Mouse (Mus musculus) embryo, embryonic 11.5 days (tissue): ENCODE data around the gene Pabpc4.

Source experiments
- DNase-seq: peaks from one replicate; pipeline ENCODE4 v3.0.0-alpha.2; 2012; ENCODE audit warnings: low read depth, low spot score

The Pabpc4 gene

DNA sequence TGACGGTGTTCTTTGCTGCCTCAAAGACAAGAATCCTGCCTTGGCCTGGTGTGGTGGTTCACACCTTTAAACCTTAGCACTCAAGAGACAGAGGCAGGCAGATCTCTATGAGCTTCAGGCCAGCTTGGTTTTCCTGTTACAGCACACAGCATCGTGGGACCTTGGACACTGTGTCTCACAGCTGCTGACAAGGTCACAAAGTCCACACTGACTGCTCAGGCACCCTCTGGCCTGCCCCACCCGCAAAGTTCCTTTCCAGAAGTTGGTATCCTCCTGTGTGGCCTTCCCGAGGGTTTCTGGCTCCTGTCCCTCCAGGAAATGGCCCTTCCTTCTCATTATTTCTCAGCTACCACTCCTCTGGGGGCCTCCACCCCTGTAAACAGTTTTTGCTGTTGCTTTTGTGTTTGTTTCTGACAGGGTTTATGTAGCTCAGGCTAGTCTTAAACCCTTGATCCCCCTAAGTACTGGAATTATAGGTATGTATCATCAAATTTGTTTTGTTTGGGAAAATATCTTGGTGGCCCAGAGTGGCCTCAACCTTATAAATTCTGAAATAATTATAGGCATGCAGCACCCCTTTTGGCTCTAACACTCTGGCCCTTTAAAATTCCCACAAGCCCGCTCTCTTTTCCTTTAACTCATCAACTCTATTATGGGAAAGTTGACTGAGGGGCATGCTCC is at the start of gene Pabpc4:
Gene Pabpc4 (plus strand): TSS at position 631 of the 681 bp plus-strand sequence.
- DNase-seq = no peak

DNA sequence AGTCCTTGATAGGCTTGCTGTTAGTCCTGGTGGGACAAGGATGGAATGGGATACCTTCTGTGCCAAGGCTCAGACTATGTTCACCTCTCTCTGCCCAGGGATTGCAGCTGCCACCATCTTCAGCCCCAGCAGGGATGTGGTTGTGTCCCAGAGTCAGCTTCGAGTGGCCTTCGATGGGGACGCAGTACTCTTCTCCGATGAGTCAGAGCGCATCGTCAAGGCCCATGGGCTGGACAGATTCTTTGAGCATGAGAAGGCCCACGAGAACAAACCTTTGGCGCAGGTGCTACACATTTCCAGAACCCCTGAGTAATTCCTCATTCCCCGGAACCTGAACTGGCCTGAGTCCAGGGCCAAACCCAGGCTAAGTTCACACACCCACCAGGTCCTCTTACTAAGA is 48.2 kb upstream of the Pabpc4 start:
- no peak for DNase-seq

DNA sequence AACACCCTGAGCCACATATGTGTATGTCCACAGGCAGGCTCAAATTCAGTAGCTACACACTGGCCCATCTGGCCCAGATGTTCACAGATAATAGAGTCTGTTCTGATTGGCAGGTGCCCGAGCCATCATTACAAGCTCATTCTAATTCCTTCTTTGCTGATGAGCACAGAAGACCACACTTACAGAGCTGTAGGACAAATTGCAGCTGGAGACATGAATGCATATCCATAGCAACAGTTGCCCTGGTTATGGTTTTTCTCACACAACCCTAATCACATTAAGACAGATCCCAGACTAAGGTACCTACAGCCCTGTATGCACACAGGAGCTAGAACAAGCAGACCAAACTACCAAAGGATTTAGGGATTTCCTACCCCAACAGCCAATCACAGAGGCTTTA is 46.8 kb upstream of the Pabpc4 start:
- DNase-seq = no peak

DNA sequence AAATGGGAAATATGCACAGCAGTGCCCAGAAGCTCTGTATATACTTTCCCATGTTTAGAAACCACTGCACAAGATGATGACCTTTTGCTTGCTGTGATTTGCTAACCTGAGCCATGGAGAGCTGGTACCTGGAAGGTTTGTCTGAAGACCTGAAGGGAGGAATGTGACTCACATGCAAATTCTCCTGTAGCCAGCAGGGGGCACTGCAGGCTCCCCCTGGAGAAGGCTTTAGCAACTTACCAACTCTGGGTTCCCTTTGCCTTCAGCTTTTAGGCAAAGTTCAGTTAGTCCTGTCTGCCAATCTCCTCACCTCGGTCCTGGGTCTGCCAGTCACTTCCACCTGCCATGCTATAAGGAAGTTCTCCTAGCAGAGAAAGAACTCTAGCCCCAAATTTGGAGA is 45.4 kb upstream of the Pabpc4 start:
- no peak for DNase-seq

DNA sequence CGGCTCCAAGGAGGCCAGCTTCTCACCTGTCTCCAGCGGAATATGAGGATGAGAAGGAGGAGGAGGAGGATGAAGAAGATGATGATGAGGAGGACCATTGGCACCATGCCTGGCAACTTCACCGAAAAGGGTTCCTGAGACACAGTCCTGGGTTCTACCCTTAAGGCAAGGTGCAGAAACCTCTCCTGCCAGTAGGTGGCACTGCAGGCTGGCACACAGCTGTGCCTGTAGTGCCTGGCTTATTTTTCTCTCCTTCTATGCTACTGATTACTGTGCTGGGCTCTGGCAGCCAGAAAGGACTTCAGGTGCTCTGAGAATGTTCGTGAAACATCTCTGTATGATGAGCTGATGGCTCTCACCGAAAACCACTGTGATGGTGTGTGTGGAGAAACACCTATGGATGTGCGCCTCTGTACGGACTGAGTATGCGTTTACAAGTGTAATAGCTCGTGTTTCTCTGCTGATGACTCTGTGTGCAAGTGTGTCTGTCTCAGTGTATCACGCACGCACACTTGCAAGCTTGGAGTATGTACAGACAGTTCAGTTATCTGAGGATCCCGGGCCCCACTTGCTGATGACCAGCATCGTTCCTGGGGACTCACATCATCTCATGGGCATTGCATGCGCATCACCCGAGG is 42.3 kb upstream of the Pabpc4 start:
- DNase-seq = no peak

DNA sequence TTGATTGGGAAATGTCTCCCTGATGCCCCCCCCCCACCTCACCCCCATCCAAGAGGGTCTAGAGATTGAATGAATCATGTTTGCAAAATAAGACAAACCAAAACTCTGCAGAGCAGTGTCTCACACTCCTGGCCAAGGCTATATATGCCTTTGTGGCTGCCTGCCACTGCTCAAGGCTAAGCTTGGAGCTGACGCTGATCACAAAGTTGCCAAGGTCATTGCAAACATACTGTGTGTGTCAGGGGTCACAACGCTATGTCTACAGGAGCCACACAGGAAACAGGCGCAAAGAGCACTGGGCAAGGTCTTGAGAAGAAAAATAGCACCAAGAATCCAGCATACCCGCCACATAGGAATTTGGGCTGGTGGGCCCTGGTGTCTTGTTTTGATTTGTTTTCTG is 41.5 kb upstream of the Pabpc4 start:
- DNase-seq = no peak

DNA sequence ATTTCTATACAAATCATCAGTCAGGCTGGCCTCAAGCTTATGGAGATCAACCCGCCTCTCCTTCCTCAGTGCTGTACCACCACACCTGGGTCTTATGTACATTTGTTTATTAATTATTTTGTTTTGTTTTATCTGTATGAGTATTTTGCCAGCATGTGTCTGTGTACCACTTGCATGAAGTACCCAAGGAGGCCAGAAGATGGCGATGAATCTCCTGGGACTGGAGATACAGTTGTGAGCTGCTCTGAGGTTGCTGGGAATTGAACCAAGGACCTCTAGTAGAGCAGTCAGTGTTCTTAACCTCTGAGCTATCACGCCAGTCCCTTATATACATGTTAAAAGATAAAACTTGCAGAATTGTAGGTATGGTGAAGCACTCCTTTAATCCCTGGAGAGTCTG is 38.8 kb upstream of the Pabpc4 start:
- no peak for DNase-seq

DNA sequence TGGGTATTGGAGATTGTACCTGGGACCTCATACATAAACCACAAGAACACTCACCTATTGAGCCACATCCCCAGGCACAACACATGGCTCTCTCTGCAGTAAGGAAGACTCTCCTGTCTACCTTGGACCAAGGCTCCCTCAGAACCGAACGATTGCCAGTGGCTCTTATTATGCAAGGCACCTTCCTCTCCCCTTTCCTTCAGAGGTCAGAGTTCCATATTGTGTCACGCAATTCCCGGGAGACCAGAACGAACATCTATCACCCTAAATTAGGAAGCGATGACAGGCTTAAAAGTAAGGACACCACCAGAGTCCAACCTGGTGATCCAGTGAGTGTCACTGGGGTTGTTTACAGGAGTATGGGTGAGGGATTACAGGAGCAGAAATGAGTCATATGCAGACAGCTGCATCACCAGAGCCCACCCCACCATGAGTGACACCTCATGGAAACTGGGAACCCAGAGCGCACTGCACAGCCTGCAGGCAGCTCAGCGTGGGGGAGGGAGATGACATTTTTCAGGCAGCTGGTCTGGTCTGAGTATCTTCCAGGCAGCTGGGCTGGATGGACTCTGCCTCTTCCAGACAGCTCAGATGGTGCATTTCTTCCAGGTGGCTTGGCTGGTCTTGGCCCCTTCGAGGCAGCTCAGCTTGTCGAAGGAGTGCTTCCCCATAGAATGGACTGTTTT is 36.3 kb upstream of the Pabpc4 start:
- DNase-seq = no peak

DNA sequence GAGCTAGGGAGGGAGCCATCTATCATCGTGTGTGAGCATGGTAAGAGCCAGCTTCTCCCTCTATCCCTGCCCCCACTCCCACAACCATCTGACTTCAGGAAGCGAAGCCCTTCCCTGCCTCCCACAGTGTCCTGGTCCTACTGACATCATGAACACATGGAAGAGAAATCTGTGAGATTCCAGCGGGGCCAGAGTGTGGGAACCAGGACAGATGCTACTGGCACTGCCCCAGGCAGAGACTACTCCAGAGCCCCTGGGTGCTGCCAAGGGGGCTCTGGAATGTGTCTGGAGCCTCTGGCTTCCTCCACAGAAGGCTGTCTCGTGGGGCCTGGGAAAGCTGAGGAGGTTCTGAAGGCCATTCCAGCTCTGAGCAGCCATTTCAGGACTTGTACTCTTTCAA is 34.4 kb upstream of the Pabpc4 start:
- DNase-seq = no peak

DNA sequence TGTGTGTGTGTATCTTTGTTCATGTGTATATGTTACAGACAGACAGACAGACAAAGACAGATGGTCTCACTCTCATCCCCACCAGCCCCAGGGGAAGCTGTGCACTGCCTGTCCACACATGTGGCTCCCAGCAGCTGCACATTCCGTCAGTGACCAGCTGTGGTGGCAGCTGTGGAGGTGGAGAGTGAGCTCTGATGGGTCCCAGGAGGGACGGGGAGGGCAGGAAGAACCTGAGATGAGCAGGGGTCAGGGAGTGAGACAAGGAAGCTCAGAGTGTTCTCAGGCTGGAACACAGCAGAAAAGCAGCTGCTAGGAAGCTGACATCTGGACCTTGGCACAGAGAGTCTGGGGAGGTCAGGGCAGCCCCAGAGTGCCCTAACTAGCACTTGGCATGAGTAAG is 33.9 kb upstream of the Pabpc4 start:
- no peak for DNase-seq

DNA sequence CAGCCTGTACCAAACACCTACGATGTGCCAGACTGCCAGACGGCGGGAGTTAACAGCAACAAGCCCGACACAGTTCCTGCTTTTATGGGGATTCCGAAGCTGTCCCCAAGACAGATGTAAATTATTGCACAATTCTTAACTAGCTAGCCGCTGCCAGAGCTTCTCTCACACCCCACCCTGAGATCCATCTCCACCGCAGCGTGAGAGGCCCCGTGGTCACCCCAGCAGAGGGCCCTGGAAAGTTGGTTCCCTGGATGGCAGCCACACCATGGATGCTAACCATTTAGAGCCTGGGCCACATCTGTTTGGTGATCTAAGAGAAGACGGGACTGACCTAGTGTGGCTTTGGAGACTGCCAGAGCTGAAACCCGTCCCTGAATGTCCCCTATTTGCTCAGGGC is 33.0 kb upstream of the Pabpc4 start:
- DNase-seq = no peak

DNA sequence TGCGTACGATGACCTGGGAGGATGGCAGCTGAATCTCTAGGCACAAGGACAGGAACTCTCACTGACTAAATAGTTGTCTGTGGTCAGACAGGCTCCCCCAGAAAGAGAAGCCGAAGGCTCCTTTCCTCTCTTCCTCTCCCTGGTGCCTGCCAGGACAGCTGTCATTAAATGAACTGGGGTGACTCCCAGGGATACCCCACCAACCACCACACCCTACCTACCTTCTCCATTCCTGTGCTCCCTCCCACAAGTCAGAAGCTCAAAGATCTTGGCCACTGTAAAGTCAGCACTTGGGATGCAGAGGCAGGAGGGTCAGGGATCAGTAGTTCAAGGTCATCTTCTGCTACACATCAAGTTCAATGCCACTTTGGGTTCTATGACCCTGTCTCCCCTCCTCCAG is 29.3 kb upstream of the Pabpc4 start:
- no peak for DNase-seq

DNA sequence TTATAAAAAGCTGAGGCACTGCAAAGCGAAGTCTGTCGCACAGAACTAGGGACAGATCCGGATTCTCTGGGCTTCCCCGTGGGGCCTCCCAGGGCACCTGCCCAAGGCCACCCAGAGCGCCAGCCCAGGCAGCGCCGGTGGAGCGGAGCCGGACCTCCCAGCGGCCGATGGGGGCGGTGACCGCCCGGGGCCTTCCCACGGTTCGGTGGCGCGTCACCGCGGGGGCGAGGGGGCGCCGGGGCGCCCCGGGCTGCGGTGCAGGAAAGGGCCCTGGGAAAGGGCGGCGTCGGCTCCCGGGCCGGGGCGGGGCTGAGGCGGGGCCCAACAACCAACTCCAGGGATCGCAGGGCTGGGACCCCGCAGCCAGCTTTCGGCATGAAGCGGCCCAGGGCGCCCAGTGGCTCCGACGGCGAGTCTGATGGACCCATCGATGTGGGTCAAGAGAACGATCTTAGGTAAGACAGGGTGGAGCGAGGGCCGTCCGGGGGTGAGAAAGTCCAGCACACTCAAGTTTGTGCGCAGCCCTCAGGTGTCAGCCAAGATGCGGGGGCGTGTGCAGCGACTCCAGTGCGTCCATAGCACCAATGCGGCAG is 28.6 kb upstream of the Pabpc4 start, which contains the start of gene Heyl:
Gene Heyl (plus strand): TSS at position 65 of the 593 bp plus-strand sequence.
- DNase-seq = no peak

DNA sequence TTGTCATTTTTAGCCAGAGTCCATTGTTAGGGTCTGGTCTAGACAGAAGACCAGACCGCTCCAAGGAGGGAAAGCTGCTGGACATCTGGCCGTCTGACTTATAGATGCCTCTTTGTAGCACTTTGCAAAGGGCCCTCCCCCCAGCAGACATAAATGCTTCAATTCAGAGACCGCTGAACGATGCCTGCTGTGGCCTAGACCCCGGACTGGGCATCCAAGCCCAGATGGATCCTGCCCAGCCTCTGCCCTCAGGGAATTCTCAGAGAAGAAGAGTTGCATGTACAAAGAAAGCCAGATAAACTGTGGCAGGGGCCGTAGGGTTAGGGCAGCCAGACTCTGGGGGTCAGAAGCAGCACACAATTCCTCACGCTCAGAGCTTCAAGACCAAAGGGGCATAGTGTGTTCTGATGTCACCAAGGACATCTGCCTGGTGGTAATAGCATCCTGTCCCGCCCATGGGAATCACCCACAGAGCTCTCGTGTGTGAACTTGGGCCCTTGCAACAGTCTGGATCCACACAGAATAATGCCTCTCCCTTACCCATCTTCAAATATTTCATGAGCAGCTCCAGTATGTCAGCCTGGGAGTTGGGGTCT is 26.2 kb upstream of the Pabpc4 start:
- DNase-seq = no peak

DNA sequence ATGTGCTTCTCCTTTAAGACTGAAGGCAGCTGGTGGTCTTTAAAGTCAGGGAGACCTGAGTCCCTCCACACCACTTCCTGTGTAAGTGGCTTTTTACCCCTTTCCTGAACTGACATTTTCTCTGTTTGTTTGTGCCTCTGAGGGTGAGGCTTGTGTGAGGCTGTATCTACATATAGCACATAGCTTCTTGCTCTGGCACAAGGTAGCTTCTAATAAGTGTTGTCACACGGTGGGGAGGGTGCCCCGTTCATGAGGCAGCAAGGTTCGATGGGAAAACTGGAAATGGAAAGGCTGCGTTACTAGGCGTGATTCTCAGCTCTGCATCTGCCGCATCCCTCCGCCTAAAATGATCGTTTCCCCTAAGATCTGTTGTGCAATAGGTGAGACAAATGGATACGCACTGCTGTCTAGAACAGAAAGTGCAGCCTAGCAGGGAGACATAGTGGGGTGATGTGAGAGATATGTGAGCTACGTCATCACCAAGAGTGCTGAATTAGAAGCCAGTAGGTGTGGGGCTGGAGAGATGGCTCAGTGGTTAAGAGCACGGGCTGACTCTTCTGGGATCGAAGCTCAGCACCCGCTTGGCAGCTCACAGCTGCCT is 25.6 kb upstream of the Pabpc4 start:
- DNase-seq = no peak

DNA sequence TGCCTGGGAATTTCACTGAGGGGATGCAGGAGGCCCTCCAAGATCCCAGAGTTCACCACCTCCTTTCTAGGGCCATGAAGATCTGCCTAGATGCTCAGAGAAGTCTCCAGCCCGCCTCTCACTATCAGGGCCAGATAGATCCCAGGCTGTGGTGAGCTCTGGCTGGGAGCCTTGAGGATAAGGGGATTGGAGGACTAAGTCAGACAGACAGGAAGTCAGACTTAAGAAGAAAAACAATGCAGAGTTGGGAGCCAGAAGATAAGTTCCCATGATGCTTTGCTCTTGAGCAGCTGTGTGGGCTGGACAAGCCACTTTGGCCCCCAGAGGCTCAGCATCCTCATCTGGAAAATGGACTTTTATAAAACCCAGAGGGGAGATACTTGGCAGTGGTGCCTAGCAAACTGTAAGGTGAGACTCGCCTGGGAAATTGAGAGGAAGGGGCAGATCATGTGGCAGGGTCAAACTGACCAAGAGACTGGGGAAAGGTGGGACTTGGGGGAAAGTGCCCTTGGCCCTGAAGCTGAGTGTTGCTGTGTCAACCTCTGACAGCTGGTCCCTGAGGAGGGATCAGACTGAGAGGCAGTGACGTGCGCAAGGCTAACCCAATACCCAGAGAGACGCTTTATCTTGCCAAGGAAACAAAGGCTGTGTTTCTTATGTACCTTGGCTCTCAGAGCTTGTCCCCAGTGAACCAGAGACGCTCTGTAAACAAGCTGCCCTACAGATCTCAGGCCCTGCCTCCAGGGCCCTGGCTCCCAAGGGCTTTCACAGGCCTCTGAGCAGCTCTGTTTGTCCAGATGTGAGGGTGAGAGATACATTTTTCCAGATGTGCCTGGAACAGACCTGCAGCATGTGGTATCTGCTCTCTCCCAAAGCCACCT is 24.5 kb upstream of the Pabpc4 start:
- no peak for DNase-seq

DNA sequence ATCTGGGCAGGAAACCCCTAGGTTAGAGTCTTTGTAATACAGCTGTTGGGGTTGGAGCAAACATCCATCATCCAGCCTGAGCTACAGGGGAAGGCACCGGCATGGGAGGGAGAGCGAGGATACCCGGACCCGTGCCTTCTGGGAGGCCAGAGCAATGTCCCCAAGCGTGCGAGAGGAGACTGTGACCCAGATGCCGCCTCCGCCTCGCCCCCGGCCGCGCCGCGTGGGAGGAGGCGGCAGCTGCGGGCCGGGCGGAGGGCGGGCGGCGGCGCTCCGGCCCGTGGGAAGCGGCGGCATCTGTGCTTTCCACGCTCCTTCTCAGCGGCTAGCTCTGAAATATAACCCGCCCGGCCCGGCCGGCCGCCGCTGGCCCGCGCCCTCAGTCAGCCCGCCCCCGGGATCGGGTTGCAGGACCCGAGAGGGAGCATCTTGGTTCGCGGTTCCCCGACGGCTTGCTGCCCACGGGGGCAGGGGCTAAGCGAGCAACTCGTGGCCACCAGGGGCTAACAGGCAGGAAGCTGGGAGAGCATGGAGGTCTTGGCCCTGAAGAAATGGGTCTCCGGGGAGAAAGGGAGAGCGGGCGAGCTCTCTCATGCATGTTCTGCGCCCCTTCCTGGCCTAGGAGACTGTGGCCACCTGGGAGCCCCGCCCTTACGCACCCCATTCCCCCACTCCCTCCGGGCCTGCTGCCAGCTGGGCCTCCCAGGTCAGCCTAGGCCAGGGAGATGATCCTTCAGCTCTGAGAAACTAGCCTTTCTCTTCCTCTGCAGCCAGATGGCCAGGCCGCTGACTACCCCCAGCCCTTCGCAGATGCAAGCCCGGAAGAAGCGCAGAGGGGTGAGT is 22.6 kb upstream of the Pabpc4 start:
- DNase-seq = no peak

DNA sequence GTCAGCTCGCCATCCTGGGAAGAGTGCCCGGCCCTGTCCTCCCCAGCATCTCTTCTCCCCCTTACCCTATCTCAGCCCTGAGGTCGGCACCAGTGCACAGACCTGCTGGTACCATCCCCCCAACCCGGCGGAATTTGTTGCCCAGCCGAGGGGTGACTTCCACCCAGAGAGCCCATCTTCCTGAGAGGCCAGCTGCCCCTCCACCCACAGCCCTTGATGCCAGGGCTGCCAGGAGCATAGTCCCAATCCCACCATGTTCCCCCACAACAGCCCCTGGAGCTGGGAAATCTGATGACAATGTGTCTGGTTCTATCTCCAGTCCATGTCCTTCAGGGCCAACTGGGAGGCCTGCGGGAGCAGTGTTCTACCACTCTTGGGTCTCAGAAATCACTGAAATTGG is 15.9 kb upstream of the Pabpc4 start:
- no peak for DNase-seq

DNA sequence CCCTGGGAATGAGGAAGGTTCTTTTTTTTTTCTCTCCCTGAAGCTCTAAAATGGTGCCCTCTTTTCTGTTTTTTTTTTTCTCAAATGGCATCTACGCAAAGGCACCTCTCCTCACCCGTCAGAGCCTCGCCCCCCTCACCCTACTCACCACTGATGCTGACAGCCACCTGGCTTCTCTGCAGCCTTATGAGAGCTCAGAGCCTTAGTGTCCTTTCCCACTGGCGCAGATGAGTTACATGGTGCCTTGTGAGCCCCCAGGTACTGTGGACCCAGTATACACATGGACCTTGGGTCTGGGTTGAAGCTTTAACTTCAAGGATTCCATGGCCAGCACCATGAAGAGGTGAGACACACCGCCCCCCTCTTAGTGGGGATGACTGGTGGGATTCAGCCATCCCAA is 15.5 kb upstream of the Pabpc4 start:
- no peak for DNase-seq
